ENCODE assay signal across 8 mouse cellular contexts in the genomic region with DNA sequence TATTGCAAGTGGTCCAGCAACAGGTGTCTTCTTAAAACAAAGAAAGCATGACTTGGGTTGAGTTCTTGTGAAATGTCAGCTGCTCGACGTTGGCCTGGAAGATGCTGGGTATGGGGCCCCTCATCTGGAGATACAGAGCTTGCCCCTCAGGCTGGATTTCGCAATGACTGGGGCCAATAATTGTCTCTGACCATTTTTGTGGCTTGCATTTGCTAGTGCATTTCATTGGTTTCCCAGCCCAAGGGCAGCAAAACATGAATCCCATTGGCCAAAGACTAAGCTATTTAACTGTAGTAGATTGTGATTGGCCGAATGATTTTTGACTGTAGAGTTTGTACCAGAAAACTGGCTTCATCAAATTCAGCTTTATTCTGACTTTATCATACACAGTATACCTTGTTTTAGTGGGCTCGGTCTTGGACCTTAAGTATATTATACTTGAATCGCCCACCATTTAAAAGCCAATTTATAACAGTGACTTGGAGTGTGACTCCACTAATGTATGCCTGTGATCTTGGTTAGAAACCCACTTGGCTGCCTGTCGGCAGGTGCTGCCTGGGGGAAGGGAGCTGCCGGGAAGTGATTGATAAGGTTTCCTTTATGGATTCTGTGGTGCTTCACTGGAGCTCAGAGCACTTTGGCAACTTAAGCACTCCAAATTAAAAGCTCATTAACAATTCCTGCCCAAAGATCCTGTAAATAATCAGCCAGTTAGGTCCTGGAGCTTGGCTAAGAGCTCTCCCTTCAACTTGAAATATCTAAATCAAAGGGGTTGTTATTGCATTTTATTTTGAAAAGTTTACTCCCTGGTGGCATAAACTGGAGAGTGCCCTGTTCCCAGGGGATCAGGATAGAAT. TPM values are rescaled to one million over a fixed set of nuclear protein-coding genes. Genes with fewer than 3 reads are reported as not detected.
DNase-seq lines count a peak whose midpoint lies in the region; ATAC-seq and TF ChIP-seq lines count a peak whose summit lies in the region.

No protein-coding gene starts in this region.

- H3K9me3 ChIP-seq in forebrain, embryonic 15.5 days: no peaks in the 10 kb centered on the region
- no peaks in the 10 kb centered on the region for H3K9me3 ChIP-seq in limb, embryonic 11.5 days (ENCODE audit: control insufficient read depth, low read length)

- TF ChIP-seq CTCF in spleen, adult 2 months (IDR thresholded peaks at IDR 0.05; ENCODE audit: extremely low read depth, insufficient read depth, insufficient read length, insufficient replicate concordance): no peak
- no peak for TF ChIP-seq CTCF in olfactory bulb, adult 2 months (IDR thresholded peaks at IDR 0.05; ENCODE audit: insufficient read depth, low read depth, low read length)

- WGBS in spleen, adult 2 months: 81% methylated on average over 8 of the region's 8 CpGs
- WGBS in forebrain, embryonic 15.5 days: 63% methylated on average over 8 of the region's 8 CpGs
- 47% methylated on average over 8 of the region's 8 CpGs for WGBS in limb, embryonic 11.5 days
- 55% methylated on average over 8 of the region's 8 CpGs for WGBS in olfactory bulb, adult 2 months

- H3K27me3 ChIP-seq in spleen, adult 2 months (ENCODE audit: control insufficient read depth, insufficient read depth, low read length): no peaks in the 10 kb centered on the region
- no peaks in the 10 kb centered on the region for H3K27me3 ChIP-seq in forebrain, embryonic 15.5 days
- H3K27me3 ChIP-seq in limb, embryonic 11.5 days (ENCODE audit: control insufficient read depth, insufficient read depth, low read length): no peaks in the 10 kb centered on the region

- DNase-seq in spleen, adult 2 months (ENCODE audit: low read depth in 1 of 2, low spot score in 2 of 2): no peak
- no peak for DNase-seq in spleen, postnatal 10 days (ENCODE audit: low spot score in 2 of 2)
- peak; percentile 38 for DNase-seq in limb, embryonic 11.5 days (ENCODE audit: low spot score)
- no peak for DNase-seq in frontal cortex, postnatal 36 days (ENCODE audit: low spot score in 2 of 2)
- no peak for DNase-seq in gastrocnemius, adult 8-10 months (ENCODE audit: low spot score in 2 of 2)

- peak overlapping the region; percentile 65 for H3K4me2 ChIP-seq in forebrain, embryonic 15.5 days (replicated peaks)
- H3K4me2 ChIP-seq in limb, embryonic 11.5 days (ENCODE audit: low read depth, severe bottlenecking): peak overlapping the region; percentile 69

- H3K9ac ChIP-seq in forebrain, embryonic 15.5 days (replicated peaks): peak overlapping the region; percentile 75; the same call in 1 of the 2 replicates
- no peak overlapping the region for H3K9ac ChIP-seq in limb, embryonic 11.5 days (ENCODE audit: low read length)

- no peak overlapping the region for H3K27ac ChIP-seq in spleen, adult 2 months (ENCODE audit: insufficient read depth, low read length)
- peak overlapping the region; percentile 78; the same call in 1 of the 2 replicates for H3K27ac ChIP-seq in forebrain, embryonic 15.5 days (replicated peaks)
- peak overlapping the region; percentile 75 for H3K27ac ChIP-seq in limb, embryonic 11.5 days (replicated peaks; ENCODE audit: low read depth, low read length)
- H3K27ac ChIP-seq in olfactory bulb, adult 2 months (ENCODE audit: insufficient read depth, low read depth, low read length): no peak overlapping the region

- peaks cover 5% of the 10 kb centered on the region for H3K4me1 ChIP-seq in spleen, adult 2 months (ENCODE audit: control insufficient read depth, insufficient read depth, insufficient read length)
- H3K4me1 ChIP-seq in forebrain, embryonic 15.5 days: peaks cover 23% of the 10 kb centered on the region
- peaks cover 16% of the 10 kb centered on the region for H3K4me1 ChIP-seq in limb, embryonic 11.5 days (ENCODE audit: control insufficient read depth, insufficient read depth, low read length)
- H3K4me1 ChIP-seq in olfactory bulb, adult 2 months (ENCODE audit: control insufficient read depth, insufficient read depth, low read length): peaks cover 9% of the 10 kb centered on the region

- no peaks in the 10 kb centered on the region for H3K36me3 ChIP-seq in spleen, adult 2 months (ENCODE audit: control insufficient read depth, insufficient read depth, low read length)
- no peaks in the 10 kb centered on the region for H3K36me3 ChIP-seq in forebrain, embryonic 15.5 days
- H3K36me3 ChIP-seq in limb, embryonic 11.5 days (ENCODE audit: control insufficient read depth, insufficient read depth, low read length): no peaks in the 10 kb centered on the region

- no peak for ATAC-seq in forebrain, embryonic 15.5 days (replicated peaks)
- ATAC-seq in limb, embryonic 11.5 days (ENCODE audit: insufficient number of reproducible peaks, low FRiP score, low TSS enrichment, low read depth): no peak
- ATAC-seq in erythroid progenitor cell, adult 5-6 weeks (replicated peaks; ENCODE audit: low FRiP score, poor library complexity, severe bottlenecking): no peak

- TF ChIP-seq POLR2A in spleen, adult 2 months (IDR thresholded peaks at IDR 0.05; ENCODE audit: low read depth, low read length): no peak
- TF ChIP-seq POLR2A in olfactory bulb, adult 2 months (IDR thresholded peaks at IDR 0.05; ENCODE audit: insufficient read depth, low read depth, low read length): no peak

- H3K4me3 ChIP-seq in spleen, adult 2 months (ENCODE audit: extremely low read depth, insufficient read depth, insufficient read length): peak overlapping the region; percentile 76
- H3K4me3 ChIP-seq in forebrain, embryonic 15.5 days: peak overlapping the region; percentile 66
- H3K4me3 ChIP-seq in limb, embryonic 11.5 days (ENCODE audit: low read depth, low read length): peak overlapping the region; percentile 94
- peak overlapping the region; percentile 13; the same call in 1 of the 2 replicates for H3K4me3 ChIP-seq in olfactory bulb, adult 2 months (ENCODE audit: insufficient read depth, low read depth, low read length)

RNA-seq across cellular contexts. Expression of a gene that starts 1.2 kb away (rescaled TPM):
- polyA plus RNA-seq in spleen, adult 2 months (2012; rRNA removed): 48.1 and 54.8 TPM in 2 replicates
- polyA plus RNA-seq in forebrain, embryonic 15.5 days (2015; fragmentation: Nextera tagmentation; extraction: Ambion mirVana): 255 and 270 TPM in 2 replicates
- 140 and 151 TPM in 2 replicates for polyA plus RNA-seq in limb, embryonic 11.5 days (2014; fragmentation: Nextera tagmentation; extraction: Ambion mirVana)
- polyA plus RNA-seq in olfactory bulb, adult 2 months (2012; ENCODE audit: insufficient read depth, insufficient read length, low replicate concordance, missing spikeins): not detected in 2 replicates
- 19.1 and 24.3 TPM in 2 replicates for total RNA-seq in erythroid progenitor cell, adult 5-6 weeks (2015; ENCODE audit: low replicate concordance)
- 0.61 and 5.5 TPM in 2 replicates for total RNA-seq in erythroid progenitor cell, adult 5-6 weeks (2017; ENCODE audit: low replicate concordance)
- 100 to 1,000 TPM; 104 to 131 (median 119) TPM for total RNA-seq in gastrocnemius, adult 8-10 months (2022)

RNA-seq across cellular contexts. Expression of a gene that starts 54.5 kb away (rescaled TPM):
- polyA plus RNA-seq in spleen, adult 2 months (2012; rRNA removed): 95.4 and 115 TPM in 2 replicates
- polyA plus RNA-seq in forebrain, embryonic 15.5 days (2015; fragmentation: Nextera tagmentation; extraction: Ambion mirVana): 122 and 128 TPM in 2 replicates
- polyA plus RNA-seq in limb, embryonic 11.5 days (2014; fragmentation: Nextera tagmentation; extraction: Ambion mirVana): 69.8 and 78.5 TPM in 2 replicates
- polyA plus RNA-seq in olfactory bulb, adult 2 months (2012; ENCODE audit: insufficient read depth, insufficient read length, low replicate concordance, missing spikeins): not detected in 2 replicates
- total RNA-seq in erythroid progenitor cell, adult 5-6 weeks (2015; ENCODE audit: low replicate concordance): 20.9 and 22.6 TPM in 2 replicates
- 10.1 and 21.9 TPM in 2 replicates for total RNA-seq in erythroid progenitor cell, adult 5-6 weeks (2017; ENCODE audit: low replicate concordance)
- total RNA-seq in gastrocnemius, adult 8-10 months (2022): 10 to 100 TPM; 51.7 to 56.6 (median 52.0) TPM

Comparison
In these comparisons a context has a peak if more than half of its experiments do, and no peak if none do; other contexts are left out.
1. H3K27ac ChIP-seq: peak in forebrain, embryonic 15.5 days (single experiment) and limb, embryonic 11.5 days (single experiment); none in spleen, adult 2 months (single experiment) and olfactory bulb, adult 2 months (single experiment).
2. H3K4me3 ChIP-seq: peak in every context shown above with its lines; median percentile 94 in limb, embryonic 11.5 days; 76 in spleen, adult 2 months; 66 in forebrain, embryonic 15.5 days; 13 in olfactory bulb, adult 2 months.